Mouse (Mus musculus): ENCODE measurements around the gene Ccdc189. TPM values are rescaled to one million over a fixed set of nuclear protein-coding genes. Genes with fewer than 3 reads are reported as not detected.

Gene Ccdc189
- polyA plus RNA-seq, 1 experiment from 2014 or later, result 16.9 TPM

- Histone ChIP-seq H3K27me3 (ENCODE audit: low read depth, poor library complexity, severe bottlenecking) (no peaks in the 10 kb centered on the region), H3K4me1 (peaks cover 24% of the 10 kb centered on the region), H3K36me3 (peaks cover 63% of the 10 kb centered on the region), H3K9me3 (replicated peaks) (no peaks in the 10 kb centered on the region), H3K27ac (replicated peaks) (peak overlapping the region; percentile 83), H3K4me3 (peak overlapping the region; percentile 86)
- 78% methylated on average over 5 of the region's 5 CpGs for WGBS
- DNase-seq (ENCODE audit: low spot score), result no peak
Observed at GRCm38 (mm10) chr7:127587196-127587595, 1.2 kb downstream of the Ccdc189 start.

DNA sequence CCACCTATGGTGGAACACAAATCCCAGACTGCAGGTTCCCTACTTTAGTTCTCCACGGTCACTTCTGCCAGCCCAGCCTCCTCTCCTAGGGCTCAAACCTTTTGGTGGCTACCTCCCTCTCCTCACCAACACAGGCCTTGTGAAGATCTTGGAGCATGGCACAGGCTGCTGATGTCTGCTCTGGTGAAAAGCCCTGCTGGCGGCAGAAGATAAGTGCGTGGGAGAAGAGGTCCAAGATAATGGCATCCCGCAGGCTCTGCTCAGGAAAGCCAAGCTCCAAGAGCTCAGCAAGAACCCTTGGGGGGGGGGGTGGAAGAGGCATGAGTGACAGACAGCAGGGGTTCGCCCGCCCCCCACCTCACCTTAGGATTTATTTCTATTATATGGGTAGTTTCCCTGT is 2.2 kb downstream of the Ccdc189 start:
- H3K9me3 ChIP-seq (replicated peaks), result no peaks in the 10 kb centered on the region
- H3K36me3 ChIP-seq, result peaks cover 63% of the 10 kb centered on the region
- DNase-seq (ENCODE audit: low spot score), result no peak
- peaks cover 24% of the 10 kb centered on the region for H3K4me1 ChIP-seq
- 95% methylated on average over 6 of the region's 6 CpGs for WGBS
- H3K27ac ChIP-seq (replicated peaks), result no peak overlapping the region
- H3K27me3 ChIP-seq (ENCODE audit: low read depth, poor library complexity, severe bottlenecking), result no peaks in the 10 kb centered on the region
- no peak overlapping the region for H3K4me3 ChIP-seq

GRCm38 (mm10) chr7:127585031-127585430 is 3.4 kb downstream of the Ccdc189 start:
- Histone ChIP-seq H3K4me3 (no peak overlapping the region), H3K4me1 (peaks cover 24% of the 10 kb centered on the region), H3K27ac (replicated peaks) (no peak overlapping the region), H3K9me3 (replicated peaks) (no peaks in the 10 kb centered on the region), H3K36me3 (peaks cover 63% of the 10 kb centered on the region), H3K27me3 (ENCODE audit: low read depth, poor library complexity, severe bottlenecking) (no peaks in the 10 kb centered on the region)
- DNase-seq (ENCODE audit: low spot score), result no peak
- WGBS, result 89% methylated on average over 7 of the region's 7 CpGs

DNA sequence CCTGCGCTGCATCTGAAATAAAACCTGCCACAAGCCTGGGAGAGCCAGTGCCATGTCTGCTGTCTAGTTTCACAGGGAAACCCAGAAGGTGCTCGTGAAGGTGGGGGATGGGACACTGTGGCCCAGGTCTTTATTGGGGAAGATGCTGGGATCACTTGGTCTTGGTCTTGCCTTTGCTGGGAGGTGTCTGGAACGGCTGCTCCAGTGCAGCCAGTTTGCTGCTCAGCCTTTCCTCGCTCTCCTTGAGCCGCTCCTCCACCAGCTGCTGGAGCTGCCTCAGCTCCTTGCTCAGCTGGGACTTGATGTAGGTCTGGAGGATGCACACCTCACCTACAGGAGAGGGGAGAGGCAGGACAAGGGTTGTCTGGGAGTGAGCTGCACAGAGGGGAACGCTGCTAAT is 5.1 kb downstream of the Ccdc189 start:
- peaks cover 15% of the 10 kb centered on the region for H3K4me1 ChIP-seq
- peaks cover 73% of the 10 kb centered on the region for H3K36me3 ChIP-seq
- WGBS, result 95% methylated on average over 6 of the region's 6 CpGs
- DNase-seq (ENCODE audit: low spot score), result no peak
- no peak overlapping the region for H3K27ac ChIP-seq (replicated peaks)
- H3K27me3 ChIP-seq (ENCODE audit: low read depth, poor library complexity, severe bottlenecking), result no peaks in the 10 kb centered on the region
- no peaks in the 10 kb centered on the region for H3K9me3 ChIP-seq (replicated peaks)
- no peak overlapping the region; the same call in 1 of the 2 replicates for H3K4me3 ChIP-seq

- no peaks in the 10 kb centered on the region for H3K27me3 ChIP-seq (ENCODE audit: low read depth, poor library complexity, severe bottlenecking)
- peaks cover 30% of the 10 kb centered on the region for H3K4me1 ChIP-seq
- peaks cover 33% of the 10 kb centered on the region for H3K36me3 ChIP-seq
- H3K27ac ChIP-seq (replicated peaks), result peak overlapping the region; percentile 92; the same call in 1 of the 2 replicates
- H3K4me3 ChIP-seq, result peak overlapping the region; percentile 93
- no peak for DNase-seq (ENCODE audit: low spot score)
- 31% methylated on average over 7 of the region's 7 CpGs for WGBS
- no peaks in the 10 kb centered on the region for H3K9me3 ChIP-seq (replicated peaks)
Observed at GRCm38 (mm10) chr7:127574115-127574514, 14.3 kb downstream of the Ccdc189 start.

- Histone ChIP-seq H3K27me3 (ENCODE audit: low read depth, poor library complexity, severe bottlenecking) (no peaks in the 10 kb centered on the region), H3K9me3 (replicated peaks) (no peaks in the 10 kb centered on the region), H3K36me3 (peaks cover 34% of the 10 kb centered on the region), H3K27ac (replicated peaks) (peak overlapping the region; percentile 92), H3K4me1 (peaks cover 30% of the 10 kb centered on the region), H3K4me3 (peak overlapping the region; percentile 93)
- DNase-seq (ENCODE audit: low spot score), result no peak
- WGBS, result 1% methylated on average over 28 of the region's 28 CpGs
Observed at GRCm38 (mm10) chr7:127573503-127574008, 14.8 kb downstream of the Ccdc189 start.

DNA sequence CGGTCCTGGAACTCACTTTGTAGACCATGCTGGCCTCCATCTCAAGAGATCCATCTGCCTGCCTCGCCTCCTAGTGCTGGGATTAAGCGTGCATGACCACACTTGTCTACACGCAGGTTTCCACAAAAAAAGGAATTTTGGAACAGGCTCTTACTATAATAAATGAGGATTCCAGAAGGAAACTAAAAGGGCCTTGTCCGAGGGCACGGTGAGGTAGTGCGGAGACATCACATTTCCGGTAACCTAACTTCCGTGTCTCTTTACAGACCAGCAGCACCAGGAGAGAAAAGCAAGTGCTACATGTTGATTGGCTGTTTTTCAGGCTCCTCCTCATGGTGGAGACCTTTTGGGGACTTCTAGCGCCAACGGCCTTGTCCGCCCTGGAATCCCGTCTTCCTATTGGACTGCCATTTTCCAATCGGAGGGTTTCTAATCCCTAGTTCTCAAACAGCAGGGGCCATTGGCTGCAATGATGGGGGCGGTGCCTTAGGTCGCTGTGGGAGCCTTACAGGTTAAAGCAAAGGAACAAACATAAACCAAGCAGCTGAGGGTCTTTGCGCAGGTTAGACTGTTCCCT is 15.4 kb downstream of the Ccdc189 start, which contains the start of gene Phkg2:
Phkg2 (plus strand) TSS at position 446 of the 577 bp plus-strand sequence.
- H3K36me3 ChIP-seq, result peaks cover 29% of the 10 kb centered on the region
- under 1% methylated on average over 17 of the region's 17 CpGs for WGBS
- DNase-seq (ENCODE audit: low spot score), result peak; percentile 92
- H3K27ac ChIP-seq (replicated peaks), result peak within 1 kb of the TSS; percentile 92
- H3K4me1 ChIP-seq, result peaks cover 30% of the 10 kb centered on the region
- H3K27me3 ChIP-seq (ENCODE audit: low read depth, poor library complexity, severe bottlenecking), result no peaks in the 10 kb centered on the region
- H3K4me3 ChIP-seq, result peak within 1 kb of the TSS; percentile 93
- H3K9me3 ChIP-seq (replicated peaks), result no peaks in the 10 kb centered on the region

DNA sequence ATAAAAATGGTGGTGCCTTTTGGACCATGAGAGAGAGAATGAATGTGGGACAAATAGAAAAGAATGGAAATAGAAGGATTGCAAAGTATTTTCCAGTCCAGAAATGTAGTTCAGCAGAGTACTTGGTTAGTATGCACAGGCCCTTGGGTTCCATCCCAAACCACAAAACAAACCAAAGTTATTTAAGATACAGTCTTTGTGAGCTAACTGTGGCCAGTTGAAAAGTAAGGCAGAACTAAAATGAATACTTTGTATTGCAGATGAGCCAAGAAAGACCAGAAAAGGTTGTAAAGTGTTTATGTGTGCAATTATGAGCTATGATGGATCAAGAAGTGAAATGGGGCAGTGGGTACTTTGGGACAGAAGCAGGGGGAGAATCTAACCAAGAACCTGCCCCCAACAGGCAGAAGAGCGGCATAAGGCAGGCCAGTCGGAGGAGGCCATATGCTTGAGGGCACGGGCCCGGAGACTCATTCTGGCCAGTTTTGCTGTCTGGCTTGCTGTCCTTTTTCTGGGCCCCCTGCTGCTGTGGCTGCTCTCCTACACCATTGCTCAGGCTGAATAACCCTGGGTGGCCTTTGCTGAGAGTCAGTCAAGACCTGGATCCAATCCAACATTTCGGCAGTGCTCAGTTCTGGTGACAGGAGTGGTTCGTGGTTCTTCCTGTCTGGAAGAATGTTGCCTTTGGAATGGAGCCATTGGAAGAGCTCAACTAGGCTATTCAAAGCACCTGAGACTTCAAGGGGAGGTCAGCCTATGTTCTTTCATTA is 23.8 kb downstream of the Ccdc189 start:
- H3K4me1 ChIP-seq, result no peaks in the 10 kb centered on the region
- no peak overlapping the region for H3K27ac ChIP-seq (replicated peaks)
- H3K9me3 ChIP-seq (replicated peaks), result no peaks in the 10 kb centered on the region
- WGBS, result 92% methylated on average over 6 of the region's 6 CpGs
- peaks cover 85% of the 10 kb centered on the region for H3K36me3 ChIP-seq
- H3K27me3 ChIP-seq (ENCODE audit: low read depth, poor library complexity, severe bottlenecking), result no peaks in the 10 kb centered on the region
- no peak for DNase-seq (ENCODE audit: low spot score)
- no peak overlapping the region for H3K4me3 ChIP-seq

- 92% methylated on average over 5 of the region's 5 CpGs for WGBS
- Histone ChIP-seq H3K27ac (replicated peaks) (no peak within 1 kb of the TSS), H3K4me1 (no peaks in the 10 kb centered on the region), H3K9me3 (replicated peaks) (no peaks in the 10 kb centered on the region), H3K4me3 (no peak within 1 kb of the TSS), H3K27me3 (ENCODE audit: low read depth, poor library complexity, severe bottlenecking) (no peaks in the 10 kb centered on the region), H3K36me3 (peaks cover 95% of the 10 kb centered on the region)
- no peak for DNase-seq (ENCODE audit: low spot score)
Observed at GRCm38 (mm10) chr7:127561340-127561858, 27.0 kb downstream of the Ccdc189 start, which contains the start of gene Tmem265. Gene Tmem265 (plus strand): TSS chr7:127561390.

DNA sequence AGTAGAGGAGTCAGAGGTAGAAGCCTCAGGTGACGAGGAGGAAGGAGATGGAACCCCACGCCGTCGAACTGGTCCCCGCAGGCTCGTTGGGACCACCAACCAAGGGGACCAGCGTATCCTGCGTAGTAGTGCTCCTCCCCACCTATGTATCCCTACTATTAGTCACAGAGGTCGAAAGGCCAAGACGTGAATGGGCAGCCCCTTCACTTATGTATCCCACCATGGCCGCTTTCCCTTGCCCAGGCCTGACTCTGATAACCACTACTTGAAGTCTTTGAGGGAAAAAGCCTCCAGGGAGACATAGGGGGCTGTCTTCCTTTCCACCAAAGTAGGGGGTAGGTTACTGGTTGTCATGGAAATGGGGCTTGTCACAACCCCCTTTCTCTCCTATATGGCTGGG is 27.8 kb downstream of the Ccdc189 start:
- Histone ChIP-seq H3K4me1 (no peaks in the 10 kb centered on the region), H3K36me3 (peaks cover 95% of the 10 kb centered on the region)
- WGBS, result 92% methylated on average over 11 of the region's 11 CpGs

DNA sequence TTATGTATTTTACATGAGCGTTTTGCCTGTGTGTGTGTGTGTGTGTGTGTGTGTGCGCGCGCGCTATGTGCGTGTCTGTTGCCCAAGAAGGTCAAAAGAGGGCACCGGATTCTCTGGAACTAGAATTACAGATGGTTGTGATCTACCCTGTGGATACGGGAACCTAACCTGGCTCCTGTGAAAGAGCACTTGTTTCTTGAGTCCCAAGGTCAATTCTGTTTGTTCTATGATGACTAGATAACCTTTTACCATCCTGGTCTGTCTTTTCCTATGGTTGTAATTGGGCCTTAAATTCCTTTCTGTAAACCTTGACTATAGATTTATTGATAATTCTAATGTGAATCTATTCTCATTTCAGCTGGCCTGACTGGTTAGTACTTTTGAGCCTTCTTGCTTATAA is 36.8 kb downstream of the Ccdc189 start:
- Histone ChIP-seq H3K36me3 (peaks cover 99% of the 10 kb centered on the region), H3K4me1 (no peaks in the 10 kb centered on the region), H3K9me3 (replicated peaks) (no peaks in the 10 kb centered on the region), H3K27me3 (ENCODE audit: low read depth, poor library complexity, severe bottlenecking) (no peaks in the 10 kb centered on the region), H3K4me3 (no peak overlapping the region), H3K27ac (replicated peaks) (no peak overlapping the region)
- 93% methylated on average over 8 of the region's 8 CpGs for WGBS
- DNase-seq (ENCODE audit: low spot score), result no peak

More for the DNA sequence above, 27.8 kb downstream of the Ccdc189 start:
- no peak overlapping the region for H3K4me3 ChIP-seq
- no peak overlapping the region for H3K27ac ChIP-seq (replicated peaks)
- H3K9me3 ChIP-seq (replicated peaks), result no peaks in the 10 kb centered on the region
- DNase-seq (ENCODE audit: low spot score), result no peak
- no peaks in the 10 kb centered on the region for H3K27me3 ChIP-seq (ENCODE audit: low read depth, poor library complexity, severe bottlenecking)

GRCm38 (mm10) chr7:127549116-127549835 is 39.1 kb downstream of the Ccdc189 start:
- Histone ChIP-seq H3K4me3 (no peak overlapping the region), H3K27me3 (ENCODE audit: low read depth, poor library complexity, severe bottlenecking) (no peaks in the 10 kb centered on the region), H3K4me1 (no peaks in the 10 kb centered on the region), H3K9me3 (replicated peaks) (no peaks in the 10 kb centered on the region), H3K36me3 (peaks cover 99% of the 10 kb centered on the region), H3K27ac (replicated peaks) (no peak overlapping the region)
- 91% methylated on average over 15 of the region's 15 CpGs for WGBS
- DNase-seq (ENCODE audit: low spot score), result no peak

Measured in midbrain, embryonic 10.5 days (tissue).